Mouse (Mus musculus): ENCODE results near the gene Tax1bp1.
"Not testable (repeated sequence)": the region's sequence is repeated elsewhere in the genome, so short reads cannot be mapped to it uniquely, and the experiment has no call there.

Gene Tax1bp1

GRCm38 (mm10) chr6:52713104-52713896 lies at the start of gene Tax1bp1:
TSS of gene Tax1bp1 (plus strand) at chr6:52713729.
- peak; percentile 87 to 91 for DNase-seq (ENCODE audit: low spot score in 2 of 2)

GRCm38 (mm10) chr6:52667641-52668040 lies 45.9 kb upstream of the Tax1bp1 start:
- no peak for DNase-seq (ENCODE audit: low spot score in 2 of 2)

DNA sequence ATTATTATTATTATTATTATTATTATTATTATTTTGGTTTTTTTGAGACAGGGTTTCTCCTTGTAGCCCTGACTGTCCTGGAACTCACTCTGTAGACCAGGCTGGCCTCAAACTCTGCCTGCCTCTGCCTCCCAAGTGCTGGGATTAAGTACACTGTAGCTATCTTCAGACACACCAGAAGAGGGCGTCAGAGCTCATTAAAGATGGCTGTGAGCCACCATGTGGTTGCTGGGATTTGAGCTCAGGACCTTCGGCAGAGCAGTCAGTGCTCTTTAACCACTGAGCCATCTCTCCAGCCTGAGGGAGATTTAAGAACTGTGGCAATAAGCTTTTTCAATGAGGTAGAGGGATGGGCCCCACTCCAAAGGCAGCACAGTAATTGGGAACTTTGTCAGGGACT lies 43.7 kb upstream of the Tax1bp1 start:
- DNase-seq (ENCODE audit: low spot score in 2 of 2) = not testable (repeated sequence)

DNA sequence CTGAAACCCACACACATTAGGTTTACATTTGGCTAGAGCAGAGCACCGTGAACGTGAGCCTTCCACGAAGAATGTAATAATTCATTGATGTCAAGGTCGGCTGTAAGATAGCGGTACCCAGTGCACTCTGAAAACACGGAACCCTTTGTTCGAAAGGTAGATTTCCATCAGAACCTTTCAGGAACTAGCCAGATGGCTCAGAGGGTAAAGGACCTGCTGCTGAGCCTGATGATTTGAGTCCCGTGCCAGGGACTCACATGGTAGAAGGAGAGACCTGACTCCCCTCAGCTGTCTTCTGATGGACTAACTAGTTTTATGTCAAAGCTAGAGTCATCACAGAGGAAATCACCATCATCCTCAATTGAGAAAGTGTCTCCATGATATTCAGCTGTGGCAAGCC lies 41.7 kb upstream of the Tax1bp1 start:
- no peak for DNase-seq (ENCODE audit: low spot score in 2 of 2)

- no peak for DNase-seq (ENCODE audit: low spot score in 2 of 2)
Measured at GRCm38 (mm10) chr6:52672539-52672938, 41.0 kb upstream of the Tax1bp1 start.

DNA sequence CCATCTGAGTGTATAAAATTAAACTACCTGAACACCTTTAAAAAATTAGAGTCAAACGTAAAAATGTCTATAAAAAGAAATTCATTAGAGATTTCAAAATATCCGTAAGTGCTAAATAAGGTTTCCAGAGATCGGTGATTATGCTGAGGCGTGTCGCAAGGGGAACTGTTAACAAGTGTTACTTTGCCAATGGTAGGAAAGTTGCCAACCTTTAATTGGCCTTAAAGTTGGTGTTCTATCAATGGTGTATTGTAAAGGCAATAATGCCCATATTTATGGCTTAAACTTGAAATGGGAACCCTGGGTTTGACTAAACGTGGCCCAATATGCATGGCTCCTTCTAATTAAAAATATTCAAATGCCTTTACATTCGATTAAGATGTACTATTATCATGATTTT lies 39.8 kb upstream of the Tax1bp1 start:
- no peak for DNase-seq (ENCODE audit: low spot score in 2 of 2)

DNA sequence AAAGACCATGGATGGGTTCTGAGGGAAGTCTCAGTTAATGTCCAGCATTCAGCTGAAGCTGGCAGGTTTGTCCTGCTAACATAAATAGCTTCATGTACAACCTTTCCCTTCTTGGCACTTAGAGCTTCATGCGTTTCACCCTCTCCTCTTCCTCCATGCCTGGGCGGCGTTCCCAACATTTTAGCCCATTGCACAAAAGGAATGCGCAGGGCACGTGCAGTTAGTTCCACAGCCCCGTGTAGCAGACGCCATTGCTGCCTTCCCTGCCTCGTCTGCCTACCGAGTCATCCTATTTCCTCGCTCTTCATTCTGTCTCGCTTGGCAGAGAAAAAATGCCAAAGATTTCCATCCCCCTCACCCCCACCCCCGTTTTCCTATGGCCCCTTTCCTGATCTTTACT lies 39.0 kb upstream of the Tax1bp1 start:
- DNase-seq (ENCODE audit: low spot score in 2 of 2) = no peak

GRCm38 (mm10) chr6:52675222-52675921 lies 38.2 kb upstream of the Tax1bp1 start:
- peak in 1 of 2 experiments; percentile 39 for DNase-seq (ENCODE audit: low spot score in 2 of 2)

GRCm38 (mm10) chr6:52677534-52677933 lies 36.0 kb upstream of the Tax1bp1 start:
- DNase-seq (ENCODE audit: low spot score in 2 of 2) = not testable (repeated sequence)

- no peak for DNase-seq (ENCODE audit: low spot score in 2 of 2)
Measured at GRCm38 (mm10) chr6:52679565-52679964, 34.0 kb upstream of the Tax1bp1 start.

- no peak for DNase-seq (ENCODE audit: low spot score in 2 of 2)
Measured at GRCm38 (mm10) chr6:52680458-52681032, 33.0 kb upstream of the Tax1bp1 start.

DNA sequence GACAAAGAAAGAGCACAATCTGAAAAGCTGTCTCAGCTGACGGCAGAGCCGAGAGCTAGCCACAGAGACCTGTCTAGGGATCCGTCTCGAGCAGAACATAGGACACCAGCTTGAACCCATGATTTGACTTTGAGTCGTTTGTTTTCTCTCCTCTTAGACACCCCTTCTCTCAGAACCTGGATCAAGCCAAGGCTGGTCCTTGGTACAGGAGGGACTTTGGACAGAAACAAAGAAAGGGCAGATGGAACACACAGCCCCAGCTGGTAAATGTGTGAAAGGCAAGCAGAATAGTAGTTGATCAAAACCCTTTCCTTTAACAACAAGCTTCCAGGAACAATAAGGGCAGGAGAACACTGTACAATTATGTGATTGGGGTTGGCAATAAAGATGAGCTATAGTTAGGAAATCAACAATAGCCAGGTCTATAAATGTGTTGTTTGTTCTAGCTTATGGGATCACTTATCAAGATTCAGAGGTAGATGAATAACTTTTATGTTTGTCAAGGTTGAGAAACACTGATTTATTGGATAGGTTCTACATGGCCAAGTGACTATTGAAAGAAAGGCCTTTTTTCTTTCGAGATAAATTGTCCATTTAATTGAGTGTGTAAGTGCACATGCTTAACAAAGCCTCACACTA lies 31.6 kb upstream of the Tax1bp1 start:
- no peak for DNase-seq (ENCODE audit: low spot score in 2 of 2)

DNA sequence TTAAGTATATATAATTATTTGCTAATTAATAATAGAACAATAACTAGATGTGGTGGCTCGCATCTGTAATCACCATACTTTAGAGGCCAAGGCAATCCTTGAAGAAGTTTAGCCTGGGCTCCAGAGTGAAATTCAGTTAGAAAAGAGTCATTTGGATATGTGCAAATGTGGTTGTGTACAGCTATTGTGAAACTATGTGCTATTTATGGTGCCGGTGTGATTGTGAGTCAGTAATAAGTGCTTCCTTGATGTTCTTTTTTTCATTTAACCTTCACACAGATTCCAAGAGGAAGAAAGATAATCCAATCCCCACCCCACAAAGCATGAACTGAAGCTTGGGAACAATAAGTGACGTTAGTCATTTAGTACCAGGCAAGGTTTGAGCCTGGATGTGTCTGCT lies 30.9 kb upstream of the Tax1bp1 start:
- no peak for DNase-seq (ENCODE audit: low spot score in 2 of 2)

GRCm38 (mm10) chr6:52686901-52687500 lies 26.5 kb upstream of the Tax1bp1 start:
- DNase-seq (ENCODE audit: low spot score in 2 of 2) = no peak

- DNase-seq (ENCODE audit: low spot score in 2 of 2) = no peak
Measured at GRCm38 (mm10) chr6:52690365-52690764, 23.2 kb upstream of the Tax1bp1 start.

- no peak for DNase-seq (ENCODE audit: low spot score in 2 of 2)
Measured at GRCm38 (mm10) chr6:52691800-52692199, 21.7 kb upstream of the Tax1bp1 start.

GRCm38 (mm10) chr6:52692451-52693063 lies 21.0 kb upstream of the Tax1bp1 start:
- DNase-seq (ENCODE audit: low spot score in 2 of 2) = no peak

DNA sequence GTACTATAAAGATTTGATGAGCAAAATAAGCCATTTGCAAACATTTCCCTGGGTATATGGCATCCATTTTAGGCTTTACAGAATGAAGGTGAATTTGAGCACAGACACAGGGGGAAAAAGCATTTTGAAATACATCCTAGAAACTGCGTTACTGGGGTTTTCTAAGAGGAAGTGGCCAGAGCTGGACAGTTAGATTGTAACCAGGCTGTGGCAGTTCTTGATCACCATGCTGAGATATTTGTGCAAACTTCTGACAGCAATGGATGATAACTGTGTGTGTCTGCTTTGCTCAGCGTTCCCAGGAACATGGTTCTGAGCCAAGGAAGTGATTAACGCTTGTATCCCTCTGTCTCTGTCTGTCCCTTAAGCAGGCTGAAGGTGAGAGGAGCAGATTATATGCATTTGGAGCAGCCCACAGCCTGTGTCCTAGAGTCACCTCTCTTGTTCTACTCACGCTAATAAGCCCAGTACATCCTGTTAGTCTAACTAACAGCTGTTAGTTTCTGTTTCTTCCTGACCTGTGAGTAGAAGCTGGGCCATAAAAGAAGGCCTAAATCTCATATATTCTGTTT lies 15.5 kb upstream of the Tax1bp1 start:
- DNase-seq (ENCODE audit: low spot score in 2 of 2) = no peak

GRCm38 (mm10) chr6:52699050-52699449 lies 14.5 kb upstream of the Tax1bp1 start:
- no peak for DNase-seq (ENCODE audit: low spot score in 2 of 2)

GRCm38 (mm10) chr6:52699899-52700298 lies 13.6 kb upstream of the Tax1bp1 start:
- DNase-seq (ENCODE audit: low spot score in 2 of 2) = no peak

DNA sequence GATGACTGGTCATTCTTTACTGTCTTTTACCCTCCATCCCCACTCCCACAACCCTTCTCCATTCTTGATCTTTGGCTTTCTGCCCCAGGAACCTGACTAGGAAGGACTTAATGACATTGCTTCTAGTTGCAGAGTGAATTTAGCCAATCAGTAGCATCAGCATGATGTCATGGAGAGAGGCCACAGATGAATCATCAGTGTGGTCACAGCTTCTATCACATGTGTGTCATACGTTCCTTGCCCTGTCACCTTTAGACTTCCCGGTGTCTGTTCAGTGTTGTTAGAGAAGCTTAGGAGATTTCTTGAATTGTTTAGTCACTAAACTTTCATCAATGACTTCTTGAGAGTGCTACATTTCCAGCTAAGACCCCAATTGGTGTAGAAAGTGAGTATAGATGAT lies 10.3 kb upstream of the Tax1bp1 start:
- no peak for DNase-seq (ENCODE audit: low spot score in 2 of 2)
